8 mouse cellular contexts compared by ENCODE assay signal in the genomic region with DNA sequence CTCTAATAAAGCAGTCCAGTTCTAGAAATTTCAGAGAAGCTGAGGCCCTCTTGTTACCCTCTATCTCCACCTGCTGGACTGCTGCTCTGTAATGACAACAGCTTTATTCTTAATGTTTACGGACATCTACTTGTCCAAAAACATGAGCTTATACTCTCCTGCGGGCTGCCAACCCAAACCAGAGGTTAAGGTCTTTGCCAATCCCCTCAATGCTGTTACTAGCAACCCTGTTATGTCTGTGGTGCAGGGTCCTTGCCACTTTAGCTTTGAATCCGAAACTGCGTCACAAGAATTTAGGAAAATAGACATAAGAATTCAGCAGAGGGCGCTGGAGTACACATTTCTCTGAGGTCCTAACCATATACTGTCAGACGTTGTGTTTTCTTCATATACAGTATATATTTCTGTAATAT. TPM values are rescaled to one million over a fixed set of nuclear protein-coding genes. Genes with fewer than 3 reads are reported as not detected.
A peak's percentile ranks its signal among the peaks of the same experiment; 100 is the strongest.
DNase-seq lines count a peak whose midpoint lies in the region; ATAC-seq and TF ChIP-seq lines count a peak whose summit lies in the region.

No protein-coding gene starts in this region.

- H3K4me3 ChIP-seq in erythroblast, embryonic 14.5 days (replicated peaks) = peak overlapping the region; percentile 32
- H3K4me3 ChIP-seq in gastrocnemius, adult 2 months = peak overlapping the region; percentile 75

- H3K36me3 ChIP-seq in erythroblast, embryonic 14.5 days (ENCODE audit: control insufficient read depth) = no peaks in the 10 kb centered on the region

- no peaks in the 10 kb centered on the region for H3K27me3 ChIP-seq in erythroblast, embryonic 14.5 days (ENCODE audit: control insufficient read depth)

- intact Hi-C loops in gastrocnemius, adult 2 months (cut with DNase I) = loop anchor here (10.0 kb wide), 2 partner anchors 357 to 1193 kb away; partner anchors contain the start of gene Pgr15l

- ATAC-seq in erythroblast, adult 5-6 weeks (replicated peaks; ENCODE audit: low FRiP score, poor library complexity, severe bottlenecking) = no peak

- H3K9me3 ChIP-seq in erythroblast, embryonic 14.5 days (ENCODE audit: control insufficient read depth, low read length) = no peaks in the 10 kb centered on the region

- peak overlapping the region; percentile 93 for H3K27ac ChIP-seq in gastrocnemius, adult 2 months

- peak; percentile 7 to 27 for DNase-seq in cerebellum, postnatal 36 days
- DNase-seq in gastrocnemius, adult 2 months = peak; percentile 52
- peak; percentile 47 for DNase-seq in induced T-regulatory cell, adult 2 months (ENCODE audit: low read depth)
- peak; percentile 44 to 49 for DNase-seq in left cerebral cortex, adult 18-20 months (ENCODE audit: low spot score in 2 of 2)
- DNase-seq in lung, postnatal 25 days (ENCODE audit: low spot score) = peak; percentile 23
- DNase-seq in retina, postnatal 7 days (ENCODE audit: low read depth, low spot score) = peak; percentile 25

- peak; percentile 66 for TF ChIP-seq CTCF in gastrocnemius, adult 2 months (IDR thresholded peaks at IDR 0.05)

- no peaks in the 10 kb centered on the region for H3K4me1 ChIP-seq in erythroblast, embryonic 14.5 days (ENCODE audit: control insufficient read depth)

RNA-seq across cellular contexts. Expression of gene Eda2r, which starts 54.4 kb away (rescaled TPM):
- not detected in 2 replicates for polyA plus RNA-seq in erythroblast, embryonic 14.5 days (2012)
- total RNA-seq in erythroblast, adult 5-6 weeks (2015; ENCODE audit: low replicate concordance) = not detected in 2 replicates
- under 0.01 and 1.3 TPM in 2 replicates for total RNA-seq in erythroblast, adult 5-6 weeks (2017; ENCODE audit: low replicate concordance)
- 10 to 100 TPM in 1 of 2 experiments, 1 to 10 TPM in 1; 5.2 to 19.5 TPM for total RNA-seq in gastrocnemius, adult 2 months (2021)
- total RNA-seq in left cerebral cortex, adult 18-20 months (2021) = under 1 TPM; 0.19 to 0.26 TPM
